Mouse (Mus musculus) 3134 (cell line): ENCODE measurements around the gene Apba1.

Source experiments
- DNase-seq: peaks from one replicate; pipeline ENCODE4 v3.0.0-alpha.2; 2011; ENCODE audit warnings: low spot score; ENCODE audit not compliant: insufficient read length; ENCODE audit errors: extremely low read depth

The Apba1 gene

GRCm38 (mm10) chr19:23922601-23923000, 163.9 kb downstream of the Apba1 start:
- no peak for DNase-seq

GRCm38 (mm10) chr19:23924057-23924456, 165.4 kb downstream of the Apba1 start:
- no peak for DNase-seq

GRCm38 (mm10) chr19:23924791-23925190, 166.1 kb downstream of the Apba1 start:
- DNase-seq: no peak

- DNase-seq: no peak
Observed at GRCm38 (mm10) chr19:23925541-23925940, 166.9 kb downstream of the Apba1 start.

GRCm38 (mm10) chr19:23930826-23931225, 172.1 kb downstream of the Apba1 start:
- no peak for DNase-seq

GRCm38 (mm10) chr19:23941422-23941949, 182.8 kb downstream of the Apba1 start:
- no peak for DNase-seq

GRCm38 (mm10) chr19:23942886-23943285, 184.2 kb downstream of the Apba1 start:
- DNase-seq: no peak

- no peak for DNase-seq
Observed at GRCm38 (mm10) chr19:23946026-23946685, 187.5 kb downstream of the Apba1 start.

- no peak for DNase-seq
Observed at GRCm38 (mm10) chr19:23946751-23947150, 188.1 kb downstream of the Apba1 start.

- no peak for DNase-seq
Observed at GRCm38 (mm10) chr19:23947871-23948270, 189.2 kb downstream of the Apba1 start.

GRCm38 (mm10) chr19:23948301-23949000, 189.8 kb downstream of the Apba1 start:
- DNase-seq: no peak

- DNase-seq: no peak
Observed at GRCm38 (mm10) chr19:23955461-23955860, 196.8 kb downstream of the Apba1 start.

- no peak for DNase-seq
Observed at GRCm38 (mm10) chr19:23956299-23956975, 197.8 kb downstream of the Apba1 start.

GRCm38 (mm10) chr19:23957563-23957962, 198.9 kb downstream of the Apba1 start:
- no peak for DNase-seq

GRCm38 (mm10) chr19:23958925-23959324, 200.2 kb downstream of the Apba1 start:
- no peak for DNase-seq

- DNase-seq: no peak
Observed at GRCm38 (mm10) chr19:23959870-23960269, 201.2 kb downstream of the Apba1 start.

- DNase-seq: no peak
Observed at GRCm38 (mm10) chr19:23960275-23960674, 201.6 kb downstream of the Apba1 start.

GRCm38 (mm10) chr19:23960831-23961447, 202.3 kb downstream of the Apba1 start:
- no peak for DNase-seq

GRCm38 (mm10) chr19:23961516-23961915, 202.8 kb downstream of the Apba1 start:
- DNase-seq: no peak

- no peak for DNase-seq
Observed at GRCm38 (mm10) chr19:23964401-23964910, 205.8 kb downstream of the Apba1 start.

- DNase-seq: no peak
Observed at GRCm38 (mm10) chr19:23966376-23966775, 207.7 kb downstream of the Apba1 start.
